Mouse (Mus musculus) G1E-ER4 (cell line): ENCODE data around the gene Olfr117. TPM values are rescaled to one million over a fixed set of nuclear protein-coding genes. Genes with fewer than 3 reads are reported as not detected.
"Not testable (repeated sequence)": the region's sequence is repeated elsewhere in the genome, so short reads cannot be mapped to it uniquely, and the experiment has no call there.

Experiments used
- GATA1 ChIP-seq: IDR thresholded peaks from one replicate; pipeline ENCODE4 v1.8.0; 2012; ENCODE audit warnings: low read length, inconsistent platforms
- polyA plus RNA-seq: library from polyadenylated mRNA; stranded (reverse); fragments of >175 nt; gene quantifications from 2 replicates; pipeline ENCODE4 v1.2.3, GENCODE M21; 2012

Gene Olfr117
- polyA plus RNA-seq, result not detected in 2 replicates

GRCm38 (mm10) chr17:37663682-37664081 is at the start of gene Olfr117:
Gene Olfr117, minus strand, starts transcription at chr17:37663782.
- no peak for TF ChIP-seq GATA1

- TF ChIP-seq GATA1, result not testable (repeated sequence)
Measured at GRCm38 (mm10) chr17:37696264-37696663, 32.7 kb upstream of the Olfr117 start, which contains the start of gene Olfr119. Gene Olfr119, plus strand, starts transcription at chr17:37696564.

- no peak for TF ChIP-seq GATA1
Measured at GRCm38 (mm10) chr17:37666688-37667087, 3.1 kb upstream of the Olfr117 start, which contains the start of gene Olfr118. Gene Olfr118, plus strand, starts transcription at chr17:37666988.

- no peak for TF ChIP-seq GATA1
Measured at GRCm38 (mm10) chr17:37627009-37627408, 36.6 kb downstream of the Olfr117 start, which contains the start of the genes Olfr115 and Olfr116. Gene Olfr115, minus strand, starts transcription at chr17:37627109. Gene Olfr116, minus strand, starts transcription at chr17:37627199.

Other genes with a start within 250 kb of the Olfr117 start
- gene Olfr108, start 218.3 kb downstream of the Olfr117 start, polyA plus RNA-seq, result not detected in 2 replicates
- not detected in 2 replicates for gene Olfr109, start 204.9 kb downstream of the Olfr117 start, polyA plus RNA-seq
- not detected in 2 replicates for gene H2-M2, start 180.2 kb downstream of the Olfr117 start, polyA plus RNA-seq
- gene Olfr110, start 171.3 kb downstream of the Olfr117 start, polyA plus RNA-seq, result not detected in 2 replicates
- gene Olfr111, start 155.8 kb downstream of the Olfr117 start, polyA plus RNA-seq, result not detected in 2 replicates
- gene Olfr112, start 94.3 kb downstream of the Olfr117 start, polyA plus RNA-seq, result not detected in 2 replicates
- not detected in 2 replicates for gene Olfr113, start 86.1 kb downstream of the Olfr117 start, polyA plus RNA-seq
- gene Olfr114, start 71.0 kb downstream of the Olfr117 start, polyA plus RNA-seq, result not detected in 2 replicates
- gene Olfr115, start 36.7 kb downstream of the Olfr117 start, polyA plus RNA-seq, result not detected in 2 replicates
- gene Olfr116, start 36.6 kb downstream of the Olfr117 start, polyA plus RNA-seq, result not detected in 2 replicates
- not detected in 2 replicates for gene Olfr118, start 3.2 kb upstream of the Olfr117 start, polyA plus RNA-seq
- not detected in 2 replicates for gene Olfr119, start 32.8 kb upstream of the Olfr117 start, polyA plus RNA-seq
- not detected in 2 replicates for gene Olfr120, start 58.0 kb upstream of the Olfr117 start, polyA plus RNA-seq
- not detected in 2 replicates for gene Olfr121, start 85.1 kb upstream of the Olfr117 start, polyA plus RNA-seq
- not detected in 2 replicates for gene Olfr122, start 104.8 kb upstream of the Olfr117 start, polyA plus RNA-seq
- not detected in 2 replicates for gene Olfr123, start 129.7 kb upstream of the Olfr117 start, polyA plus RNA-seq
- gene Olfr124, start 136.1 kb upstream of the Olfr117 start, polyA plus RNA-seq, result not detected in 2 replicates
- not detected in 2 replicates for gene Olfr125, start 169.2 kb upstream of the Olfr117 start, polyA plus RNA-seq
- gene Olfr126, start 183.7 kb upstream of the Olfr117 start, polyA plus RNA-seq, result not detected in 2 replicates
- not detected in 2 replicates for gene Olfr127, start 236.7 kb upstream of the Olfr117 start, polyA plus RNA-seq